Mouse (Mus musculus) adrenal gland, postnatal 10 days (tissue): Measurements from ENCODE around the gene Erc1. TPM values are rescaled to one million over a fixed set of nuclear protein-coding genes. Genes with fewer than 3 reads are reported as not detected.
A peak's percentile ranks its signal among the peaks of the same experiment; 100 is the strongest.

Source experiments
- DNase-seq: peaks from one replicate; pipeline ENCODE4 v3.0.0; 2021; ENCODE audit warnings: mixed read lengths
- total RNA-seq, 2 experiments: library from RNA; stranded (reverse); gene quantifications; 2 replicates each; pipeline ENCODE4 v1.2.3; 2021

The Erc1 gene
- total RNA-seq, 2 experiments from 2014 or later = 19.3 to 24.1 TPM

DNA sequence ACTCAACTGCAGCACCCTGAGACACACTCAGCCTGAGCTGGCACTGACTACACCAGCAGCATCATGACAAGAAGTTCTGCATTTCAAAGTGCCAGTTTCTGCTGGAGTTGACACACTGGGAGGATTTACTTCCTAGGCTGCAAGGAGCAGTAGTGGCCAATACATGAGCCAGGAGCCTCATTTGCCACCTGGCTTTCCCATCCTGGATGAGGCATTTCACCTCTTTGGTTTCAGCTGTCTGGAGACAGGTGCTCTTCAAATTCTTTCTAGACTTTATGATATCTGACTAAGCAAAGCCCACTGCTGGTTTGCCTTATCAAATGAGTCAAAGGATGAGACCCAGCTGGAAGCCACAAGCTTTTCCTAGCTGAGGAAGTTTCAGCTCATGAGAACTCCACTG, 260.5 kb downstream of the Erc1 start:
- DNase-seq = no peak

DNA sequence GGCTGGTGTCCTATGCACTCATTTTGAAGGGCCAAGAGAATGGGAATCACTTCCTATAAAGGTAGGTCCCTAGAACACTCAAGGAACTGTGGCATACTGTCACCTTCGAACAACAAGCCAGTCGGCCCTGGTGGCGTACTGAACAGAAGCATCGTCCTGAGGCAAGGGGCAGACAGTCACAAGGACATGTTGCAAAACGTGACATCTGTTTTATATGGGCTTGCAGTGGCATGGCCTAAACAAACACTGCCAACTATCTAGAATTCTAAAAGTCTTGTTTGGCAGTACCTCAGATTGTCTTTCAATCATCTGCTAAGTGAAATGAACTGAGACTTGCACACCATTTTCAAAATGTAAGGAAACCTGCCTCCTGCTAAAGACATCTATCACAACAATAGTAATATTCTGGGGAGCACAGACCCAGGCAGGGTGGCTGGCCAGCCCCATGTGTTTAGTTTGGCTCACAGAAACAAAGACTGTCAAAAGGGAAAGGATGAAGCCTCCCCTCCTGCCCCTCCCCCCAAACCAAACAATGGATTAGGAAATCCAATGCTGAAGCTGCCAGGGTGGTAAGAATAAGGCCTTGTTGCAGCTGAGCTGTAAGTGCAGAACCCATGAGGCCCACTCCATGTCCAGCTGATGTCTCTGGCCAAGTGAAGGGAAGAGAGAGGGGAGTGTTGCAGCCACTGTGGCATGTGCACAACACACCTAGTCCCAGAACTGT, 262.2 kb downstream of the Erc1 start:
- DNase-seq = peak; percentile 44

GRCm38 (mm10) chr6:119584061-119584460, 263.9 kb downstream of the Erc1 start:
- no peak for DNase-seq

DNA sequence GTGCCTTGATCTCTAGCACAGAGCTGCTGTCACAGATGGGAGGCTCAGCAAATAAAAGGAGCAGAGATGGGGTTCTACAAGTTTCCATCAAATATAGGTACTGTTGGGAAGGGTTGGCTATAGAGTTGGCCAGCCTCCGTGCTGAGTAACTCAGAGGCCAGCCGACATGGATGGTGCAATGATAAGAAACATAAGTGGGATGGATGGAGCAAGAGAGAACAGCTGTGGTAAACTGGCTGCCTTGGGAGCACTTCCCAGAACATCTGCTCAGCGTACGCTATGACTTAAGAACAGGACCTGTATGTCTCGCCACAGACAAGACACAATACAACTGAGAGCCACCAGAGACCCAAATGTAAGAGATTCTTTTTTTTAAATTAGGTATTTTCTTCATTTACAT, 264.8 kb downstream of the Erc1 start:
- no peak for DNase-seq

- DNase-seq = no peak
Measured at GRCm38 (mm10) chr6:119576706-119577105, 271.3 kb downstream of the Erc1 start.

DNA sequence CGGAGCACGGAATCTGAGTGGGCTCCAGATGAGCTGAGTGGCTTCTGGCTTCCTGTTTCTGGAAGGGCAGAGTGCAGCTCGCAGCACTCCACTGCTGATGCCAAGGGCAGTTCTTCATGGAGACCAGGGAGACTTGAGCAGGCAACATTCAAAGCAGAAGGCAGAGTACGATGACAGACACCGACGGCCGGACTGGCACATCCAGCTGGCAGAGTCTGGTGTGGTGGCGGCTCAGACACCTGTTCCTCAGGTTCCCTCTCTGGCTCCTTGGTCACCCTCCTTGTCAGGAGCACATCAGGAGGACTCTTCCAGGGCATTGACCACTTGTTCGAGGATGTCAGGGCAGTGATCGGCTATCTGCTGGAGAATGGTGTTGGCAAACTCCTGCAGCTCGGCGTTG, 272.6 kb downstream of the Erc1 start:
- DNase-seq = no peak

- no peak for DNase-seq
Measured at GRCm38 (mm10) chr6:119572296-119572695, 275.7 kb downstream of the Erc1 start.

GRCm38 (mm10) chr6:119570797-119571196, 277.2 kb downstream of the Erc1 start:
- DNase-seq = no peak

DNA sequence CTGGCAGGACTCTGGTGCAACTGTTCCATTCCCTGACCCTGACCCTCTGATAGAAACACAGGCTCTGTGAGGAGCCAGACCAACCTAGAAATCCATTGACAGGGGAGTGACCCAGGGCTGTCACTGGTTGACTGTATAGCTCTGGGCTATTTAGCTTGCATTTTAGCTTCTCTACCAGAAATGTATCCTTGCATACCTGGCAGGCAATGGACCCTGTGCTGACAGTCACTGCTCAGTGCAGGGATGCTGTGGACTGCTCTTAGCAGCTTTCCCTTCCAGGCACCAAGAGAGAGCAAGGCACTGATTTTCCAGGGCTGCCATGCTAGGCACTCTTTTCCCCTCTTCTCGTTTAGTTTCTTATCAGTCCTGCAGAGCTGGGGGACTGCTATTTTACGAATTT, 279.6 kb downstream of the Erc1 start:
- no peak for DNase-seq

GRCm38 (mm10) chr6:119565451-119566379, 282.3 kb downstream of the Erc1 start:
- peak; percentile 16 for DNase-seq

DNA sequence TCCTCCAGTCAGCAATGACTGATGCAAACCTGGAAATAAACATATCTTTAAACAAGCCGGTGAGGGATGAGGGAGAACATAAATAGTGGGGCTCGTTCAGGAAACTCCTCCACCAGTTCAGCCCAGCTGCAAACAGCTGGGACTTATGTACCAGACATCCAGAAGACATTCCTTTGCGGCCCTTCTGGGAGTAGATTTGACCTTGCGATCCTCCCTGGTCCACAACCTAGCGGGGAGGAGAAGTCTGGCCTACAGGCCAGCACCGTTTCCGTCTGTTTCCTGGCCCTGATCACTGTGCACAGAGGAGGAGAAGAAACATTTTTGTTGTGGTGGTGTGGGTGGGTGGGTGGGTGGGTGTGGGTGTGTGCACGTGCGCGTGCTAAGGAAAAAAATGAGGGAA, 285.4 kb downstream of the Erc1 start:
- no peak for DNase-seq

- no peak for DNase-seq
Measured at GRCm38 (mm10) chr6:119558855-119559254, 289.1 kb downstream of the Erc1 start.

GRCm38 (mm10) chr6:119554439-119554838, 293.5 kb downstream of the Erc1 start:
- no peak for DNase-seq

DNA sequence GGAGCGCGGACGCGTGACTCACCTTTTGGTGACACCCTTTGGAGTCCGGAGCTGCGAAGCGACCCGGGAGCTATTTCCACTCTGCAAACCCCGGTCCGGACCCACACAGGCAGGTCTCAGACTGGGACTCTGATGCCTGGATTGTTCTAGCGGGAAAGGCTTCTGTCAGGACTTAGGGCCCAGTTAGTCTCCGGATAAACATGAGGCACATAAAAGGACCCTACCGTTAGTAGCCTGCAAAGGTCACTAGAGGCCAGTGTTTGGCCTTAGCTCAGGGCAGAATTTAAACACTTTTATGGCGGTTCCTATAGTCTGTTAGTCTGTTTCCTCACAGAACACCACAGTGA, 303.5 kb downstream of the Erc1 start:
- peak; percentile 37 for DNase-seq

GRCm38 (mm10) chr6:119543803-119544517, 304.0 kb downstream of the Erc1 start, which contains the start of gene Wnt5b:
Gene Wnt5b, minus strand, starts transcription at chr6:119544347.
- peak; percentile 41 for DNase-seq

DNA sequence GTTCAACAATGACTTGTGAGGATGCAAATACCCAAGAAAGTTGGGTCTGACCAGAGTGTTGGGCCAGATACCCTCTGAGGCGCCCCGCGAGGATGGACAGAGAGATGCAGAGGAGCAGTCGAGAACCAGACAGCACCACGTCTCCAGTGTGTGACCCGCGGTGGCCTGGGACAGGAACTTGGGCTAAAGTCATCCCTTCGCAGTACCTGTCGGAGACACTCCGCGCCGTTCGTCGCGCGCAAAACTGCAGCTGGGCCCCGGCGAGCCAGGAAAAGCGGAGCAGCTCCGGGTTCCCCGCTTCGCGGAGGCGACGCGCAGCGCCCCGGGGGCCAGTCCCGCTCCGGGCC, 304.5 kb downstream of the Erc1 start:
- peak; percentile 25 for DNase-seq

- no peak for DNase-seq
Measured at GRCm38 (mm10) chr6:119535867-119536266, 312.1 kb downstream of the Erc1 start.

DNA sequence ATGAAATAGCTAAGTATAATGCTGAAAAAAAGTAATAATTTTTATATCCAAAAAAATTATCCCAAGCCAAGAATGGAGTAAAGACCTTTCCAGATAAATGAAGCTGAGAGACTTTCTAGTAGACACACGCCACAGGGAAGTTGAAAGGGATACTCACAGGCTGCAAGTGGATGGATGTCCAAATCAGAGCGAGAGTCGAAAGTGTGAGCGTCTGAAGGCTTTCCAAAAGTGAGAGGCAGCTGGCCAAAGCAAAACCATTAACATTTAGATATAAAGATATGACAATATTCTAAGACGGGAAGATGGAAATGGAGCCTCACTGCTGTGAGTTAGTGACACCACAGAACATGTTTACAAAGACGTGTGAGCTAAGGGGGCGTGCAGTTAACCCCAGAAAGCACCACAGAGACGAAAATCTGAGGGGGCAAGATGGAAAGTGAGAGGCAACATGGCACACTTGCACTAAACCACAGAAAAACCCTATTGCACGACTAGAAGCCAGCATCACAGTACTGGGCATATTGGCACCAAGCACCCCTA, 314.7 kb downstream of the Erc1 start:
- no peak for DNase-seq

- no peak for DNase-seq
Measured at GRCm38 (mm10) chr6:119529659-119530058, 318.3 kb downstream of the Erc1 start.

DNA sequence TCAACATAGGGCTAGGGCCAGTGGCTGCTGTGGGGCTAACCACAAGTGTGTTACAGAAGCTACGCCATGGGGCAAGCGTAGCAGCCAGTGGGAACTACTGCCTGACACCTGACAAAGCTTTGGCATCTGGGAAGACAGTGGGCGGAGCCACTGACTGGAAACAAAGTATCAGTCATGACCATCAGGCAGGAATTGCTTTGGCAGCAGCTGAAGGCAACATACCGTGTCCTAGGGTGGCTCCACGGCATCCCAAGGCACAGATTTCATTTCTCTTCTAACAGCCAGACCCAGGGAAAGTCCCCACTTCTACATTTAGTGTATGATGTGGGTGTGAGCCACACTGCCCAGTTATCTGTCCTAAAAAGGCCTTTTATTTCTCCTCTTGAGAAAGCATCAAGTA, 321.5 kb downstream of the Erc1 start:
- DNase-seq = no peak

GRCm38 (mm10) chr6:119521931-119522391, 326.0 kb downstream of the Erc1 start:
- DNase-seq = no peak

GRCm38 (mm10) chr6:119521482-119521900, 326.5 kb downstream of the Erc1 start:
- no peak for DNase-seq
